Mouse (Mus musculus): ENCODE measurements at regions not wholly inside any gene's neighbourhood (a gene's known extent, or its start where the extent isn't known, plus 50 kb on each side); places are given as distances from the start of the nearest gene placed in this dataset.

- Histone ChIP-seq H3K9me3 (ENCODE audit: low read depth, low read length) (no peaks in the 10 kb centered on the region), H3K4me1 (ENCODE audit: insufficient read depth) (peaks cover 17% of the 10 kb centered on the region), H3K27me3 (ENCODE audit: insufficient read depth, low read length) (no peaks in the 10 kb centered on the region), H3K4me3 (ENCODE audit: low read depth, low read length) (no peak overlapping the region), H3K36me3 (ENCODE audit: insufficient read depth) (no peaks in the 10 kb centered on the region), H3K27ac (ENCODE audit: low read depth) (peak overlapping the region; percentile 76), H3K4me2 (0 out of 2 replicates have a peak overlapping the region, but pooled peaks have one; percentile 6), H3K9ac (no peak overlapping the region)
- DNase-seq (peak; percentile 72), ATAC-seq (ENCODE audit: insufficient read depth) (peak; percentile 73)
- 30% methylated on average over 10 of the region's 10 CpGs for WGBS
- no peak for TF ChIP-seq CTCF (IDR thresholded peaks at IDR 0.05; ENCODE audit: low read depth)
Observed at GRCm38 (mm10) chr14:76818256-76819010, 218.1 kb upstream of the Ccdc122 start.

GRCm38 (mm10) chr14:76817189-76817772, 219.3 kb upstream of the Ccdc122 start:
- Histone ChIP-seq H3K4me3 (ENCODE audit: low read depth, low read length) (no peak overlapping the region), H3K4me1 (ENCODE audit: insufficient read depth) (peaks cover 18% of the 10 kb centered on the region), H3K9me3 (ENCODE audit: low read depth, low read length) (no peaks in the 10 kb centered on the region), H3K36me3 (ENCODE audit: insufficient read depth) (no peaks in the 10 kb centered on the region), H3K27me3 (ENCODE audit: insufficient read depth, low read length) (no peaks in the 10 kb centered on the region), H3K9ac (no peak overlapping the region), H3K27ac (ENCODE audit: low read depth) (no peak overlapping the region), H3K4me2 (no peak overlapping the region)
- WGBS, result 69% methylated on average over 5 of the region's 5 CpGs
- ATAC-seq (ENCODE audit: insufficient read depth) (no peak), DNase-seq (no peak)
- TF ChIP-seq CTCF (IDR thresholded peaks at IDR 0.05; ENCODE audit: low read depth), result no peak

GRCm38 (mm10) chr14:76816666-76817065, 219.9 kb upstream of the Ccdc122 start:
- H3K4me3 ChIP-seq (ENCODE audit: low read depth, low read length), result no peak overlapping the region
- H3K27ac ChIP-seq (ENCODE audit: low read depth), result no peak overlapping the region
- H3K9ac ChIP-seq, result no peak overlapping the region
- ATAC-seq (ENCODE audit: insufficient read depth) (no peak), DNase-seq (no peak)
- H3K4me2 ChIP-seq, result no peak overlapping the region
- no peaks in the 10 kb centered on the region for H3K27me3 ChIP-seq (ENCODE audit: insufficient read depth, low read length)
- no peaks in the 10 kb centered on the region for H3K36me3 ChIP-seq (ENCODE audit: insufficient read depth)
- H3K9me3 ChIP-seq (ENCODE audit: low read depth, low read length), result no peaks in the 10 kb centered on the region
- TF ChIP-seq CTCF (IDR thresholded peaks at IDR 0.05; ENCODE audit: low read depth), result peak; percentile 14; the same call in 1 of the 2 replicates
- peaks cover 24% of the 10 kb centered on the region for H3K4me1 ChIP-seq (ENCODE audit: insufficient read depth)
- 83% methylated on average over 2 of the region's 2 CpGs for WGBS

GRCm38 (mm10) chr14:76812155-76812875, 224.3 kb upstream of the Ccdc122 start:
- DNase-seq (no peak), ATAC-seq (ENCODE audit: insufficient read depth) (no peak)
- Histone ChIP-seq H3K27me3 (ENCODE audit: insufficient read depth, low read length) (no peaks in the 10 kb centered on the region), H3K9me3 (ENCODE audit: low read depth, low read length) (no peaks in the 10 kb centered on the region), H3K36me3 (ENCODE audit: insufficient read depth) (no peaks in the 10 kb centered on the region), H3K4me2 (no peak overlapping the region), H3K9ac (no peak overlapping the region), H3K4me1 (ENCODE audit: insufficient read depth) (peaks cover 10% of the 10 kb centered on the region), H3K27ac (ENCODE audit: low read depth) (peak overlapping the region; percentile 26; the same call in 1 of the 2 replicates), H3K4me3 (ENCODE audit: low read depth, low read length) (no peak overlapping the region)
- 53% methylated on average over 14 of the region's 14 CpGs for WGBS
- no peak for TF ChIP-seq CTCF (IDR thresholded peaks at IDR 0.05; ENCODE audit: low read depth)

GRCm38 (mm10) chr14:76810697-76811589, 225.6 kb upstream of the Ccdc122 start:
- H3K4me1 ChIP-seq (ENCODE audit: insufficient read depth), result peaks cover 10% of the 10 kb centered on the region
- H3K27ac ChIP-seq (ENCODE audit: low read depth), result peak overlapping the region; percentile 70
- ATAC-seq (ENCODE audit: insufficient read depth) (peak; percentile 78), DNase-seq (peak; percentile 77)
- no peak for TF ChIP-seq CTCF (IDR thresholded peaks at IDR 0.05; ENCODE audit: low read depth)
- peak overlapping the region; percentile 39 for H3K4me2 ChIP-seq
- peak overlapping the region; percentile 5; the same call in 1 of the 2 replicates for H3K9ac ChIP-seq
- no peaks in the 10 kb centered on the region; the same call in 1 of the 2 replicates for H3K9me3 ChIP-seq (ENCODE audit: low read depth, low read length)
- H3K27me3 ChIP-seq (ENCODE audit: insufficient read depth, low read length), result no peaks in the 10 kb centered on the region
- WGBS, result 13% methylated on average over 21 of the region's 21 CpGs
- no peaks in the 10 kb centered on the region for H3K36me3 ChIP-seq (ENCODE audit: insufficient read depth)
- H3K4me3 ChIP-seq (ENCODE audit: low read depth, low read length), result no peak overlapping the region; the same call in 1 of the 2 replicates

DNA sequence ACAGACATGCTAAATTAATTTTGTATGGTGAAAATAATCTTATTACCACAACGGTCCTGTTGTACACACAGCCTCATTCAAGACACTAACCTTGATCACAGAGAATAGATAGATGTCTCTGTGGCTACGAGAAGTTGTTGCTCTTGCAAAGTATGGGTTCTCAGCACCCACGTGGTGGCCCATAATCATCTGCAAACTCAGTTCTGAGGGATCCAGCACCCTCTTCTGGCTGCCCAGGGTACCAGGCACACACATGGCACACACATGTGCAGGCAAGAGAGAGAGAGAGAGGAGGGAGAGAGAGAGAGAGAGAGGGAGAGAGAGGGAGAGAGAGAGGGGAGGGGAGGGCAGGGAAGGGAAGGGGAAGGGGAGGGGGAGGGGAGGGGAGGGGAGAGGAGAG, 226.5 kb upstream of the Ccdc122 start:
- no peak overlapping the region for H3K27ac ChIP-seq (ENCODE audit: low read depth)
- H3K4me2 ChIP-seq, result no peak overlapping the region
- DNase-seq, result no peak
- ATAC-seq (ENCODE audit: insufficient read depth), result no peak
- peaks cover 15% of the 10 kb centered on the region for H3K4me1 ChIP-seq (ENCODE audit: insufficient read depth)
- no peaks in the 10 kb centered on the region for H3K27me3 ChIP-seq (ENCODE audit: insufficient read depth, low read length)
- H3K4me3 ChIP-seq (ENCODE audit: low read depth, low read length), result no peak overlapping the region
- WGBS, result 92% methylated on average over 3 of the region's 3 CpGs
- H3K9ac ChIP-seq, result no peak overlapping the region
- TF ChIP-seq CTCF (IDR thresholded peaks at IDR 0.05; ENCODE audit: low read depth), result no peak
- no peaks in the 10 kb centered on the region for H3K36me3 ChIP-seq (ENCODE audit: insufficient read depth)
- H3K9me3 ChIP-seq (ENCODE audit: low read depth, low read length), result no peaks in the 10 kb centered on the region; the same call in 1 of the 2 replicates

All from lung, embryonic 14.5 days (tissue).